Mouse (Mus musculus) embryonic fibroblast, embryonic 13.5 days (primary cell): Measurements from ENCODE around the gene Pak6. TPM values are rescaled to one million over a fixed set of nuclear protein-coding genes. Genes with fewer than 3 reads are reported as not detected.
A peak's percentile ranks its signal among the peaks of the same experiment; 100 is the strongest.

Experiments used
- H3K27ac ChIP-seq: 2 replicates; pipeline ENCODE4 v1.5.1; 2012; ENCODE audit warnings: low read length, control low read depth, inconsistent platforms; ENCODE audit not compliant: insufficient read depth
- H3K4me1 ChIP-seq: 2 replicates; pipeline ENCODE4 v1.6.1; 2011; ENCODE audit warnings: low read length; ENCODE audit not compliant: control insufficient read depth, insufficient read depth
- H3K4me3 ChIP-seq: 2 replicates; pipeline ENCODE4 v1.5.1; 2011; ENCODE audit warnings: mild to moderate bottlenecking, control low read depth, low read length; ENCODE audit not compliant: insufficient read depth
- CTCF ChIP-seq: IDR thresholded peaks from 2 replicates; pipeline ENCODE4 v1.5.1; 2011; ENCODE audit warnings: mild to moderate bottlenecking, control low read depth, low read length, moderate library complexity, borderline replicate concordance; ENCODE audit not compliant: insufficient read depth
- POLR2A ChIP-seq: IDR thresholded peaks from 2 replicates; pipeline ENCODE4 v1.6.1; 2011; ENCODE audit warnings: low read depth, mild to moderate bottlenecking, control low read depth, low read length, moderate library complexity
- polyA plus RNA-seq: library from polyadenylated mRNA; stranded (reverse); fragments of >200 nt; gene quantifications from 2 replicates; pipeline ENCODE4 v1.2.4, GENCODE M21; 2011; ENCODE audit warnings: low read depth; ENCODE audit not compliant: missing spikeins, insufficient read length

Gene Pak6
- polyA plus RNA-seq, 1 experiment = 0.19 TPM

- H3K4me1 ChIP-seq = no peaks in the 10 kb centered on the region
- no peak overlapping the region for H3K27ac ChIP-seq
- H3K4me3 ChIP-seq = peak overlapping the region; percentile 10
- TF ChIP-seq CTCF (no peak), POLR2A (no peak)
Observed at GRCm38 (mm10) chr2:118702883-118703761, 40.0 kb downstream of the Pak6 start.

- Histone ChIP-seq H3K4me3 (peak within 1 kb of the TSS; percentile 10), H3K4me1 (no peaks in the 10 kb centered on the region), H3K27ac (no peak within 1 kb of the TSS)
- TF ChIP-seq POLR2A = no peak
- no peak for TF ChIP-seq CTCF
Observed at GRCm38 (mm10) chr2:118703913-118704730, 41.0 kb downstream of the Pak6 start, which contains the start of gene Ankrd63. TSS of gene Ankrd63 (minus strand) at chr2:118703963.

- H3K27ac ChIP-seq = no peak overlapping the region
- TF ChIP-seq CTCF = no peak
- no peak for TF ChIP-seq POLR2A
Observed at GRCm38 (mm10) chr2:118706436-118706835, 43.3 kb downstream of the Pak6 start.

GRCm38 (mm10) chr2:118708472-118708871, 45.4 kb downstream of the Pak6 start:
- Histone ChIP-seq H3K4me1 (no peaks in the 10 kb centered on the region), H3K27ac (no peak overlapping the region), H3K4me3 (no peak overlapping the region)
- no peak for TF ChIP-seq POLR2A

More at GRCm38 (mm10) chr2:118706436-118706835, 43.3 kb downstream of the Pak6 start:
- Histone ChIP-seq H3K4me1 (no peaks in the 10 kb centered on the region), H3K4me3 (no peak overlapping the region)

- no peaks in the 10 kb centered on the region for H3K4me1 ChIP-seq
- H3K4me3 ChIP-seq = no peak overlapping the region
- H3K27ac ChIP-seq = no peak overlapping the region
- TF ChIP-seq CTCF (no peak), POLR2A (no peak)
Observed at GRCm38 (mm10) chr2:118709655-118710221, 46.6 kb downstream of the Pak6 start.

GRCm38 (mm10) chr2:118711038-118711494, 48.0 kb downstream of the Pak6 start:
- Histone ChIP-seq H3K4me3 (0 out of 2 replicates have a peak overlapping the region, but pooled peaks have one; percentile 4), H3K4me1 (no peaks in the 10 kb centered on the region), H3K27ac (no peak overlapping the region)
- TF ChIP-seq CTCF = no peak
- TF ChIP-seq POLR2A = no peak

- Histone ChIP-seq H3K4me1 (no peaks in the 10 kb centered on the region), H3K4me3 (no peak overlapping the region)
- TF ChIP-seq CTCF = no peak
- TF ChIP-seq POLR2A = no peak
Observed at GRCm38 (mm10) chr2:118713631-118714030, 50.5 kb downstream of the Pak6 start.

GRCm38 (mm10) chr2:118714230-118714629, 51.1 kb downstream of the Pak6 start:
- Histone ChIP-seq H3K4me1 (no peaks in the 10 kb centered on the region), H3K4me3 (no peak overlapping the region), H3K27ac (no peak overlapping the region)
- TF ChIP-seq CTCF = no peak
- TF ChIP-seq POLR2A = no peak

More at GRCm38 (mm10) chr2:118713631-118714030, 50.5 kb downstream of the Pak6 start:
- H3K27ac ChIP-seq = no peak overlapping the region

- no peak overlapping the region for H3K4me3 ChIP-seq
- H3K4me1 ChIP-seq = no peaks in the 10 kb centered on the region
- H3K27ac ChIP-seq = no peak overlapping the region
- TF ChIP-seq CTCF (no peak), POLR2A (no peak)
Observed at GRCm38 (mm10) chr2:118716677-118717076, 53.6 kb downstream of the Pak6 start.
